Mouse (Mus musculus): Measurements from ENCODE around the gene Usp29. TPM values are rescaled to one million over a fixed set of nuclear protein-coding genes. Genes with fewer than 3 reads are reported as not detected.
A peak's percentile ranks its signal among the peaks of the same experiment; 100 is the strongest.

Usp29 gene
- polyA plus RNA-seq, 1 experiment from 2014 or later, result 6.8 TPM

DNA sequence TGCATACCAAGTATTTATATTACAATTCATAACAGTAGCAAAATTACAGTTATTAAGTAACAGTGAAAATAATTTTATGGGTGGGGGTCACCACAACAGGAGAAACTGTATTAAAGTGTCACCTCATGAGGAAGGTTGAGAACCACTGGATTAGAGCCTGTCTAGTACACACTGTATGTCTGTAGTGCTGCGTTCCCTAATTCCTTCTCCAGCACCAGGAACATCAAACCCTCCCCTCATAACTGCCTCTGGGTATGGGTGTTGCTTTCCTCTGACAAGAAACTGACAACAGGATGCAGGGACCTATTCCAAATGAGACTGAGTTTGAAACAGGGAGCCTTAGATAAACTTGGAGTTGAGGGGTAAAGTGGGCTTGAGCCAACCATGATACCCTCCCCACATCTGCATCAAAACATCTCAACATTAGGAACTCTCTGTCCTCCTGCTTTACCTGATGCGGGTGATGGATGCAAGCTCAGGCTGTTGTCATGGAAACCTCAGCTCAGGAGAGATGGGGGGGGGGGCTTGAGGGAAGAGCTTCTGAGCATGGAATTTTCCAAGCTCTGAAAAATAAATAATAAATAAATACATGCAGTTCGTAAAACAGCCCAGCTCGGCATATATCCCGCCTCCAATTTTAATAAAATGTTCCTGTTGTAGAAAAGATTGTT is 86.5 kb downstream of the Usp29 start:
- Histone ChIP-seq H3K4me1 (replicated peaks; ENCODE audit: control insufficient read depth, insufficient read depth, low read length) (peaks cover 8% of the 10 kb centered on the region; the same call in 1 of the 2 replicates), H3K4me3 (ENCODE audit: low read depth, low read length) (no peak overlapping the region), H3K27ac (ENCODE audit: low read depth) (no peak overlapping the region), H3K27me3 (replicated peaks; ENCODE audit: control insufficient read depth, insufficient read depth, low read length) (no peaks in the 10 kb centered on the region), H3K4me2 (ENCODE audit: low read length) (no peak overlapping the region), H3K36me3 (ENCODE audit: control insufficient read depth, insufficient read depth, low read length) (no peaks in the 10 kb centered on the region), H3K9ac (ENCODE audit: low read length) (no peak overlapping the region), H3K9me3 (ENCODE audit: control insufficient read depth, low read length) (no peaks in the 10 kb centered on the region)
- ATAC-seq (replicated peaks; ENCODE audit: low FRiP score, low TSS enrichment, low read depth) (no peak), DNase-seq (ENCODE audit: low spot score) (no peak)
- 88% methylated on average over 5 of the region's 5 CpGs for WGBS

DNA sequence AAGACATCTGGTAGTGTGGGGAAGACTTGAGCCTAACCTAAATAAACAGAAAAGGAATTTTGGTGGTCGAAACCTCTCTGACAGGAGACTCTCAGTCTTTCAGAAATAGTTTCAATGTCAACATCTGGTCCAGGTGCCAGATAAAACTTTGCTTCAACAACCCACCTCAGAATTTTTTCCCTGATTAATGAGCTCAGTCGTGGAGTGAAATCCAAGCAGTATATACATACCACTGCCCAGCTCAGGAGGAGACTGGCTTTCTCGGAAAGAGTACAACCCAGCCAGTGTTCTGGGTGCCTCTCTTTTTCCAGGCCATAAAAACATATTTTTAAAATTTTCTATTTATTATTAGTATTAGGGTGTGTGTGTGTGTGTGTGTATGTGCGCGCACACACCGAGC is 89.9 kb downstream of the Usp29 start:
- no peak overlapping the region for H3K9ac ChIP-seq (ENCODE audit: low read length)
- H3K27ac ChIP-seq (ENCODE audit: low read depth), result no peak overlapping the region
- no peaks in the 10 kb centered on the region for H3K9me3 ChIP-seq (ENCODE audit: control insufficient read depth, low read length)
- no peak for DNase-seq (ENCODE audit: low spot score)
- ATAC-seq (replicated peaks; ENCODE audit: low FRiP score, low TSS enrichment, low read depth), result no peak
- H3K4me1 ChIP-seq (replicated peaks; ENCODE audit: control insufficient read depth, insufficient read depth, low read length), result peaks cover 4% of the 10 kb centered on the region; the same call in 1 of the 2 replicates
- H3K36me3 ChIP-seq (ENCODE audit: control insufficient read depth, insufficient read depth, low read length), result no peaks in the 10 kb centered on the region
- no peaks in the 10 kb centered on the region for H3K27me3 ChIP-seq (replicated peaks; ENCODE audit: control insufficient read depth, insufficient read depth, low read length)
- 54% methylated on average over 6 of the region's 6 CpGs for WGBS
- H3K4me2 ChIP-seq (ENCODE audit: low read length), result no peak overlapping the region
- no peak overlapping the region for H3K4me3 ChIP-seq (ENCODE audit: low read depth, low read length)

DNA sequence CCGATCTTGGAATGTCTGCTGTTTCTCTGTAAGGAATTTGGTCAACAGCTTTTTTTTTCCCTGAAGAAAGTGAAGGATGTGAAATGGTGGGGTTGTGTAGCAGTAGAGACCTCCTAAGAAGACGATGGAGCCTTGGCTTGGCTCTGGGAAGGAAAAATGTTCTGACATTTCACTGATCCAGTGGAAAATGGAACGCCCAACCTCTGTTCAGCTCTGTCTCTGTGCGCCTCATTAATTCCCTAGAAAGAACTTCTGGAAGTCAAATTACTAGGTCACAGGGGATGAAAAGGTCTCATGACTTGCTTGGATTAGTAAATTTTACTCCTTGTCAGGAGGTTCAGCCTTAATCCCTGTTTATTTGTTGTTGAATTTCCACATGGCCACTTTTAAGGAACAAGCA is 92.3 kb downstream of the Usp29 start:
- WGBS, result 47% methylated on average over 4 of the region's 4 CpGs
- Histone ChIP-seq H3K4me3 (ENCODE audit: low read depth, low read length) (no peak overlapping the region), H3K4me2 (ENCODE audit: low read length) (no peak overlapping the region), H3K9me3 (ENCODE audit: control insufficient read depth, low read length) (no peaks in the 10 kb centered on the region), H3K4me1 (replicated peaks; ENCODE audit: control insufficient read depth, insufficient read depth, low read length) (peaks cover 4% of the 10 kb centered on the region; the same call in 1 of the 2 replicates), H3K36me3 (ENCODE audit: control insufficient read depth, insufficient read depth, low read length) (no peaks in the 10 kb centered on the region), H3K27me3 (replicated peaks; ENCODE audit: control insufficient read depth, insufficient read depth, low read length) (no peaks in the 10 kb centered on the region), H3K9ac (ENCODE audit: low read length) (no peak overlapping the region), H3K27ac (ENCODE audit: low read depth) (no peak overlapping the region)
- no peak for ATAC-seq (replicated peaks; ENCODE audit: low FRiP score, low TSS enrichment, low read depth)
- DNase-seq (ENCODE audit: low spot score), result no peak

DNA sequence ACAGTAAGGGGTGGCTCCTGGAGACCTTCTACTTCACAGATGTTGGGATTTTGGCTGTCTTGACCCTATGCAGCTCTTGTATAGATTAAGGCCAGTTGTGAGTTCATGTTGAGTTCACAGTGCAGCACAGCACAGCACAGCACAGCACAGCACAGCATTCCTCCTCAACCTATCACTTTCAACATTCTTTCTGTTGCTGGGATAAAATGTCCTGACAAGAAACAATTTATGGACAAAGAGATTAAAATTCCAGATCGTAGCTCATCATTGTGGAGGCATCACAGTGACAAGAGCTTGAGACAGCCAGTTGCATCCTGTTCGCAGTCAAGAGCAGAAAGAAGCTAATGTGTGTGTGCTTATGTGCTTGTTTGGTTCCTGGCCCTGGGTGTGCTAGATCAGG is 93.3 kb downstream of the Usp29 start:
- no peak overlapping the region for H3K9ac ChIP-seq (ENCODE audit: low read length)

DNA sequence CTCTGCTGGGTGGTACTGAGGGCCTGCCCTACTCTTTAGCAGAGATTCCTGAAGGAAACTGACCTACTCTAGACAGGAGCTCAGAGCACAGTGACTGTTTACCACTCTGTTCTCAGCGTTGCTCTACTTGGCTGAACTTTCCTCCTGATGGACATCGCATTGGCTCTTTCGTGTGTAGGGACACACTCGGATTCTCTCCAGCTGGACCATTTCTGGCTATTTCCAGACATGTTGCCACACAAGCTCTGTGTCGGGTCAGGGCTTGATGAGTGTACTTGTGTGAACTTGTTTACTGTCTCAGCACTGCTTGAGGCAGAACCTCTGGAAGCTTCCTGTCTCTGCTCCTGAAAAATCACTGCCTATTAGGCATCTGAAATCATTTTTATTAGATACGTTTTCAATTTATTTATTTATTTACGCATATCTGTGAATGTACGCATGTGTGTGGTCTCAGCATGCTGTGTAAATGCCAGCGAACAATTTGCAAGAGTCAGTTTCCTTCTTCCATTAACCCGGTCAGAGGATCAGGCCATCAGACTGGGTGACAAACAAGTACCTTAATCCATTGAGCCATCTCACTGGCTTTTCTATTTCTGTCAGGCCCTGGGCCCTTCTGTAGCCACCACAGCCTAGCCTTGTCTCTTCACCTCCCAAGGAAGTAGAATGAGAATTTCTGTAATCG is 95.7 kb downstream of the Usp29 start:
- Histone ChIP-seq H3K36me3 (ENCODE audit: control insufficient read depth, insufficient read depth, low read length) (no peaks in the 10 kb centered on the region), H3K27me3 (replicated peaks; ENCODE audit: control insufficient read depth, insufficient read depth, low read length) (no peaks in the 10 kb centered on the region), H3K27ac (ENCODE audit: low read depth) (peak overlapping the region; percentile 57; the same call in 1 of the 2 replicates), H3K4me2 (ENCODE audit: low read length) (no peak overlapping the region), H3K4me1 (replicated peaks; ENCODE audit: control insufficient read depth, insufficient read depth, low read length) (no peaks in the 10 kb centered on the region; the same call in 1 of the 2 replicates), H3K4me3 (ENCODE audit: low read depth, low read length) (no peak overlapping the region), H3K9ac (ENCODE audit: low read length) (no peak overlapping the region), H3K9me3 (ENCODE audit: control insufficient read depth, low read length) (no peaks in the 10 kb centered on the region)
- DNase-seq (ENCODE audit: low spot score) (no peak), ATAC-seq (replicated peaks; ENCODE audit: low FRiP score, low TSS enrichment, low read depth) (no peak)
- WGBS, result 49% methylated on average over 11 of the region's 11 CpGs

More for the DNA sequence above, 93.3 kb downstream of the Usp29 start:
- 28% methylated on average over 2 of the region's 2 CpGs for WGBS
- Histone ChIP-seq H3K4me1 (replicated peaks; ENCODE audit: control insufficient read depth, insufficient read depth, low read length) (peaks cover 4% of the 10 kb centered on the region; the same call in 1 of the 2 replicates), H3K9me3 (ENCODE audit: control insufficient read depth, low read length) (no peaks in the 10 kb centered on the region), H3K27me3 (replicated peaks; ENCODE audit: control insufficient read depth, insufficient read depth, low read length) (no peaks in the 10 kb centered on the region), H3K4me3 (ENCODE audit: low read depth, low read length) (no peak overlapping the region), H3K27ac (ENCODE audit: low read depth) (no peak overlapping the region; the same call in 1 of the 2 replicates), H3K4me2 (ENCODE audit: low read length) (no peak overlapping the region), H3K36me3 (ENCODE audit: control insufficient read depth, insufficient read depth, low read length) (no peaks in the 10 kb centered on the region)
- DNase-seq (ENCODE audit: low spot score), result no peak
- 0 out of 2 replicates have a peak, but pooled peaks have one; percentile 41 for ATAC-seq (replicated peaks; ENCODE audit: low FRiP score, low TSS enrichment, low read depth)

DNA sequence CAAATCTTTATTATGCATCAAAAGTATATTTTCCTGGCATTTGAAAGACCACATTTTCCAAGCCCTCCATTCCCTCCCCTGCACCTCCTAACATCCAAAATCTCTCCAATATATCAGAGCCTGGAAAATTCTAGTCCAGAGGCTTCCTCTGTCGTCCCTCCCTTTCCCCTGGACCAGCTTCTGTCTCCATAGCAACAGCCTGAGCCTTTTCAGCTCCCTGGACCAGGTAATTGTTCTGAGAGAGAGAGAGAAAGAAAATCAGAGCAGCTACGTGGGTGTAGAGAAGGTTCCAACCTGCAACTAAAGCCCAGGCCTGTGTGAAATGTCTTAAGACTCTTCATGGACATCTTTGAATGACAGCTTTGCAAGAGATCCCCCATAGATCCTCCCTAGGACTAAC is 98.8 kb downstream of the Usp29 start:
- no peak overlapping the region for H3K4me2 ChIP-seq (ENCODE audit: low read length)
- H3K4me1 ChIP-seq (replicated peaks; ENCODE audit: control insufficient read depth, insufficient read depth, low read length), result no peaks in the 10 kb centered on the region; the same call in 1 of the 2 replicates
- H3K36me3 ChIP-seq (ENCODE audit: control insufficient read depth, insufficient read depth, low read length), result no peaks in the 10 kb centered on the region
- no peak overlapping the region for H3K4me3 ChIP-seq (ENCODE audit: low read depth, low read length)
- H3K9me3 ChIP-seq (ENCODE audit: control insufficient read depth, low read length), result no peaks in the 10 kb centered on the region
- no peak overlapping the region for H3K27ac ChIP-seq (ENCODE audit: low read depth)
- WGBS, result 37% methylated on average over 2 of the region's 2 CpGs
- no peaks in the 10 kb centered on the region for H3K27me3 ChIP-seq (replicated peaks; ENCODE audit: control insufficient read depth, insufficient read depth, low read length)
- DNase-seq (ENCODE audit: low spot score), result no peak
- no peak overlapping the region for H3K9ac ChIP-seq (ENCODE audit: low read length)
- no peak for ATAC-seq (replicated peaks; ENCODE audit: low FRiP score, low TSS enrichment, low read depth)

DNA sequence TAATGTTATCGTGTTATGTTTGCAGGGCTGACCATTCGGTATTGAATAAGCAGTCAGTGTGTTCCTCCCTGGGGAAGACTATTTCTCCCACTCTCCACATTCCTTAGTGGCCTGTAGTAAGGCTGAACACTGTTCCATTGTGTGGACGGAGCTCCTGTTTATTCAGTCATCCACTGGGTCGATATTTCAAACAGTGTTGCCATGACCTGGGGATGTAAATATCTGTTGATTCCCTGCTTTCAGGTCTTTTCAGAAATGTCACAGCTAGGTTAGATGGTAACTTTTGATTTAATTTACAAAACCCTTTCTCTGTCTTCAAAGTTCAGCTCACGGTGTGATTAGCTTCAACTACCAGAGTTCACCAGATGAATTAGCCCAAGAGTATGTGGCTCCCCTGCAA is 104.6 kb downstream of the Usp29 start:
- Histone ChIP-seq H3K36me3 (ENCODE audit: control insufficient read depth, insufficient read depth, low read length) (no peaks in the 10 kb centered on the region), H3K27ac (ENCODE audit: low read depth) (peak overlapping the region; percentile 71), H3K4me2 (ENCODE audit: low read length) (no peak overlapping the region), H3K27me3 (replicated peaks; ENCODE audit: control insufficient read depth, insufficient read depth, low read length) (no peaks in the 10 kb centered on the region), H3K4me3 (ENCODE audit: low read depth, low read length) (no peak overlapping the region), H3K9me3 (ENCODE audit: control insufficient read depth, low read length) (no peaks in the 10 kb centered on the region), H3K9ac (ENCODE audit: low read length) (no peak overlapping the region), H3K4me1 (replicated peaks; ENCODE audit: control insufficient read depth, insufficient read depth, low read length) (peaks cover 12% of the 10 kb centered on the region; the same call in 1 of the 2 replicates)
- DNase-seq (ENCODE audit: low spot score) (no peak), ATAC-seq (replicated peaks; ENCODE audit: low FRiP score, low TSS enrichment, low read depth) (peak; percentile 63)
- 19% methylated on average over 5 of the region's 5 CpGs for WGBS

DNA sequence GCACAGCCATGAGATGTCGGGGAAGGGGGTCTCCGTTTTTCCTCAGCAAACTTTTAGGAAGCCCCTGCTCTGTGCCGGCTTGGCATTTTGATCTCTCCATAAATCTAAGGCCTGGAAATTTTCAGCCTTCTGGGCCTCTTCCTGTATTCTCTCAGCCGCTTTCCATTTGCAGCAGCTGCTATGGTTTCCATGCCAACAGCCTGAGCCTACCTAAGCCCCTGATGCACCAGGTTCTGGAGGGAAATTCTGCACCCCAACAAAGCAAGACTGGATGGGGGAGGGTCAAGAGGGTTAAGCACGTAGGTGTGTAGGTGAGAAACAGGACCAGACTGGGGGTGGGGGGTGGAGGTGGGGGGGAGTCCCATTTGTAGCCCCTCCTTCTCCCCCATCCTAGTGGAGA is 105.0 kb downstream of the Usp29 start:
- Histone ChIP-seq H3K27ac (ENCODE audit: low read depth) (peak overlapping the region; percentile 71), H3K36me3 (ENCODE audit: control insufficient read depth, insufficient read depth, low read length) (no peaks in the 10 kb centered on the region), H3K27me3 (replicated peaks; ENCODE audit: control insufficient read depth, insufficient read depth, low read length) (no peaks in the 10 kb centered on the region), H3K9ac (ENCODE audit: low read length) (no peak overlapping the region), H3K9me3 (ENCODE audit: control insufficient read depth, low read length) (no peaks in the 10 kb centered on the region), H3K4me3 (ENCODE audit: low read depth, low read length) (no peak overlapping the region), H3K4me1 (replicated peaks; ENCODE audit: control insufficient read depth, insufficient read depth, low read length) (peaks cover 12% of the 10 kb centered on the region; the same call in 1 of the 2 replicates), H3K4me2 (ENCODE audit: low read length) (no peak overlapping the region)
- WGBS, result 6% methylated on average over 5 of the region's 5 CpGs
- peak; percentile 52 for ATAC-seq (replicated peaks; ENCODE audit: low FRiP score, low TSS enrichment, low read depth)
- DNase-seq (ENCODE audit: low spot score), result no peak
